Mouse (Mus musculus) hindbrain, postnatal 0 days (tissue): ENCODE data around the gene Isg20l2. TPM values are rescaled to one million over a fixed set of nuclear protein-coding genes. Genes with fewer than 3 reads are reported as not detected.

Source experiments
- ATAC-seq: fragments of 200-750 bp; cut with Nextera tagmentation; 2 replicates; pipeline ENCODE4 v1.8.0; 2017; ENCODE audit warnings: mild to moderate bottlenecking, moderate TSS enrichment, moderate library complexity
- DNase-seq: peaks from one replicate; pipeline ENCODE4 v3.0.0-alpha.2; 2015; ENCODE audit warnings: low spot score
- H3K27ac ChIP-seq: fragments of 300-500 bp; sonication (generic); 2 replicates; pipeline ENCODE4 v1.5.1; 2014; ENCODE audit warnings: mild to moderate bottlenecking
- H3K27me3 ChIP-seq: fragments of 300-500 bp; sonication (generic); 2 replicates; pipeline ENCODE4 v1.6.1; 2014; ENCODE audit warnings: low read length, mixed read lengths; ENCODE audit not compliant: insufficient read depth
- H3K36me3 ChIP-seq: fragments of 300-500 bp; sonication (generic); 2 replicates; pipeline ENCODE4 v1.6.1; 2014; ENCODE audit warnings: low read length, mixed read lengths; ENCODE audit not compliant: insufficient read depth
- H3K4me1 ChIP-seq: fragments of 300-500 bp; sonication (generic); 2 replicates; pipeline ENCODE4 v1.6.1; 2014; ENCODE audit warnings: antibody characterized with exemption, low read length, mixed read lengths; ENCODE audit not compliant: insufficient read depth
- H3K4me2 ChIP-seq: fragments of 300-500 bp; sonication (generic); 2 replicates; pipeline ENCODE4 v1.6.1; 2014; ENCODE audit warnings: low read depth, mild to moderate bottlenecking, low read length, moderate library complexity, mixed read lengths
- H3K4me3 ChIP-seq: fragments of 300-500 bp; sonication (generic); 2 replicates; pipeline ENCODE4 v1.5.1; 2014; ENCODE audit warnings: low read length
- H3K9ac ChIP-seq: fragments of 300-500 bp; sonication (generic); replicated peaks from 2 replicates; pipeline ENCODE4 v1.6.1; 2014; ENCODE audit warnings: mild to moderate bottlenecking, low read length, moderate library complexity, mixed read lengths
- H3K9me3 ChIP-seq: fragments of 300-500 bp; sonication (generic); 2 replicates; pipeline ENCODE4 v1.6.1; 2016; ENCODE audit warnings: low read length, mixed read lengths
- CTCF ChIP-seq: IDR thresholded peaks from 2 replicates; pipeline ENCODE4 v1.5.1; 2016; ENCODE audit warnings: antibody characterized with exemption, control low read depth, low read depth
- WGBS: fragments of 180-500 bp; shearing (Covaris S2); extraction: QIAGEN DNeasy Blood & Tissue Kit; methylation state at CpG from one replicate; pipeline ENCODE4 v1.1.7; 2014; 5-methylcytosine and 5-hydroxymethylcytosine counted together
- polyA plus RNA-seq: library from polyadenylated mRNA; unstranded; fragments of >200 nt; fragmentation: Nextera tagmentation; extraction: Ambion mirVana; gene quantifications from 2 replicates; pipeline ENCODE4 v1.2.1, GENCODE M21; 2015
- total RNA-seq: library from RNA; depleted of rRNA; stranded (reverse); fragments of >200 nt; gene quantifications from 2 replicates; pipeline ENCODE4 v1.2.3, GENCODE M21; 2014

Gene Isg20l2
- total and polyA plus RNA-seq, 2 experiments from 2014 or later: 19.1 to 26.2 TPM

GRCm38 (mm10) chr3:87935776-87936175 lies 5.7 kb downstream of the Isg20l2 start:
- TF ChIP-seq CTCF: peak; percentile 95
- Histone ChIP-seq H3K9me3 (no peaks in the 10 kb centered on the region), H3K9ac (no peak overlapping the region), H3K27ac (no peak overlapping the region), H3K4me3 (no peak overlapping the region), H3K4me1 (peaks cover 5% of the 10 kb centered on the region), H3K27me3 (no peaks in the 10 kb centered on the region), H3K36me3 (peaks cover 32% of the 10 kb centered on the region), H3K4me2 (no peak overlapping the region)
- DNase-seq: peak; percentile 88
- WGBS: 89% methylated on average over 2 of the region's 2 CpGs
- ATAC-seq: peak; percentile 52

- DNase-seq (no peak), ATAC-seq (no peak)
- Histone ChIP-seq H3K27me3 (no peaks in the 10 kb centered on the region), H3K36me3 (peaks cover 36% of the 10 kb centered on the region), H3K4me1 (no peaks in the 10 kb centered on the region), H3K27ac (no peak overlapping the region), H3K4me3 (no peak overlapping the region), H3K9me3 (no peaks in the 10 kb centered on the region), H3K4me2 (no peak overlapping the region), H3K9ac (no peak overlapping the region)
- TF ChIP-seq CTCF: no peak
- WGBS: 54% methylated on average over 5 of the region's 5 CpGs
Measured at GRCm38 (mm10) chr3:87940611-87941010, 10.5 kb downstream of the Isg20l2 start.

GRCm38 (mm10) chr3:87942471-87942870 lies 12.4 kb downstream of the Isg20l2 start:
- peaks cover 36% of the 10 kb centered on the region for H3K36me3 ChIP-seq
- H3K4me2 ChIP-seq: no peak overlapping the region
- H3K27me3 ChIP-seq: no peaks in the 10 kb centered on the region
- H3K4me3 ChIP-seq: no peak overlapping the region
- H3K9me3 ChIP-seq: no peaks in the 10 kb centered on the region
- H3K4me1 ChIP-seq: peaks cover 5% of the 10 kb centered on the region; the same call in 1 of the 2 replicates
- H3K9ac ChIP-seq: no peak overlapping the region
- no peak overlapping the region for H3K27ac ChIP-seq
- DNase-seq: no peak
- ATAC-seq: no peak
- TF ChIP-seq CTCF: no peak
- 95% methylated on average over 2 of the region's 2 CpGs for WGBS

- Histone ChIP-seq H3K36me3 (peaks cover 34% of the 10 kb centered on the region), H3K4me1 (peaks cover 14% of the 10 kb centered on the region), H3K4me2 (no peak overlapping the region), H3K27me3 (no peaks in the 10 kb centered on the region), H3K9ac (no peak overlapping the region), H3K27ac (no peak overlapping the region), H3K4me3 (no peak overlapping the region), H3K9me3 (no peaks in the 10 kb centered on the region)
- no peak for ATAC-seq
- no peak for TF ChIP-seq CTCF
- DNase-seq: no peak
- 71% methylated on average over 7 of the region's 7 CpGs for WGBS
Measured at GRCm38 (mm10) chr3:87943586-87943985, 13.5 kb downstream of the Isg20l2 start.

- TF ChIP-seq CTCF: no peak
- WGBS: 9% methylated on average over 4 of the region's 4 CpGs
- DNase-seq (peak; percentile 23), ATAC-seq (peak; percentile 31)
- peaks cover 16% of the 10 kb centered on the region for H3K4me1 ChIP-seq
- H3K4me3 ChIP-seq: no peak overlapping the region
- H3K27me3 ChIP-seq: no peaks in the 10 kb centered on the region; the same call in 1 of the 2 replicates
- H3K36me3 ChIP-seq: peaks cover 20% of the 10 kb centered on the region
- no peaks in the 10 kb centered on the region for H3K9me3 ChIP-seq
- H3K27ac ChIP-seq: no peak overlapping the region
- no peak overlapping the region for H3K9ac ChIP-seq
- no peak overlapping the region for H3K4me2 ChIP-seq
Measured at GRCm38 (mm10) chr3:87944838-87945600, 14.9 kb downstream of the Isg20l2 start.

- TF ChIP-seq CTCF: no peak
- peaks cover 15% of the 10 kb centered on the region; the same call in 1 of the 2 replicates for H3K36me3 ChIP-seq
- H3K27me3 ChIP-seq: no peaks in the 10 kb centered on the region; the same call in 1 of the 2 replicates
- 38% methylated on average over 12 of the region's 12 CpGs for WGBS
- H3K27ac ChIP-seq: no peak overlapping the region
- H3K4me1 ChIP-seq: peaks cover 19% of the 10 kb centered on the region
- H3K9me3 ChIP-seq: no peaks in the 10 kb centered on the region
- H3K4me2 ChIP-seq: no peak overlapping the region
- H3K9ac ChIP-seq: no peak overlapping the region
- no peak for ATAC-seq
- no peak for DNase-seq
- no peak overlapping the region for H3K4me3 ChIP-seq
Measured at GRCm38 (mm10) chr3:87945781-87946540, 15.8 kb downstream of the Isg20l2 start.
